Mouse (Mus musculus) neutrophil, adult 5-6 weeks (primary cell): ENCODE measurements around the gene Osbpl9. TPM values are rescaled to one million over a fixed set of nuclear protein-coding genes. Genes with fewer than 3 reads are reported as not detected.

Experiments used
- ATAC-seq: fragments of 151-379, 151-347 bp; 2 replicates; pipeline ENCODE4 v1.8.0; 2017; ENCODE audit warnings: mild to moderate bottlenecking, moderate TSS enrichment; ENCODE audit not compliant: insufficient number of reproducible peaks, poor library complexity, low FRiP score, severe bottlenecking; ENCODE audit errors: extremely low read depth
- total RNA-seq: library from RNA; stranded (forward); fragments of 200-1000 nt; gene quantifications from 2 replicates; pipeline ENCODE4 v1.2.3, GENCODE M21; 2017

Gene Osbpl9
- total RNA-seq: 328 and 343 TPM in 2 replicates

GRCm38 (mm10) chr4:109201582-109202424, at the start of gene Osbpl9:
Gene Osbpl9, minus strand, starts transcription at chr4:109202272.
- ATAC-seq: peak; percentile 97

DNA sequence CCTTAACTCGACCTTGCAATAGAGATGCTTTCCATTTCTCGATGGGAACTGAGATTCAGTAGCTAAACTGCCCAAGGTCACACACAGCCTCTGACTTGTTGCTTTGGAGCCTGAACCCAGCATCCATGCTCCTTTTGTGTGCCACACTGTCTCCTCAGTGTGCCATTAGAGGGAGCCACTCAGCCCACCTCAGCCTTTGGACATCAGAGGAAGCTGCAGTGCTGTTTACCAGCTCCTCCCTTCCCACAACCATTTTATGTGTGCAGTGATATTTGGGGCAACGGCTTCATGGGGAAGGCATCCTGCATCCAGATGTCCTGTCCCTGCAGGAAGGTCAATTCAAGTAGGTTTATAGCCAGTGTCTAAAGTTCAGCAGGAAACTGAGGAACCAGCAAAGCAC, 49.5 kb upstream of the Osbpl9 start:
- peak; percentile 41; the same call in 1 of the 2 replicates for ATAC-seq

- no peak for ATAC-seq
Observed at GRCm38 (mm10) chr4:109245016-109245620, 43.0 kb upstream of the Osbpl9 start.

- no peak for ATAC-seq
Observed at GRCm38 (mm10) chr4:109244506-109244905, 42.4 kb upstream of the Osbpl9 start.

DNA sequence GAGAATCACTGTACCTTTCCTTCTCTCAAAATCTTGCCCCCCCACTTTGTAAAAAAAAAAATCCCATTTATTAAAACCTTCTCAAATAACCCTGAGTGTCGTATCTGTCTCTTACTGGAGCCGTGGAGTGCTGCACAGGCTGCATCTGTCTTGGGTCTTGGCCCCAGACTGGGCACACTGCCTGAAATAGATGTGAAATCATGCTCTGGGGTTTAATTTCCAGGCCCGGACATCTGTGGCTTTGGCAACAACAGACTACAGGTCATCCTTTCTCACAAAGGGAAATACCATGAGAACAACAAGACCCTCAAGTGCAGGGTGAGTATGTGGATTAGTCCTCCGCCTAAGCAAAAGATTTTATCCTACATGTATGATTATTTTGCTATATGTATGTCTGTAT, 39.9 kb upstream of the Osbpl9 start:
- no peak for ATAC-seq

- no peak for ATAC-seq
Observed at GRCm38 (mm10) chr4:109241221-109241620, 39.1 kb upstream of the Osbpl9 start.

DNA sequence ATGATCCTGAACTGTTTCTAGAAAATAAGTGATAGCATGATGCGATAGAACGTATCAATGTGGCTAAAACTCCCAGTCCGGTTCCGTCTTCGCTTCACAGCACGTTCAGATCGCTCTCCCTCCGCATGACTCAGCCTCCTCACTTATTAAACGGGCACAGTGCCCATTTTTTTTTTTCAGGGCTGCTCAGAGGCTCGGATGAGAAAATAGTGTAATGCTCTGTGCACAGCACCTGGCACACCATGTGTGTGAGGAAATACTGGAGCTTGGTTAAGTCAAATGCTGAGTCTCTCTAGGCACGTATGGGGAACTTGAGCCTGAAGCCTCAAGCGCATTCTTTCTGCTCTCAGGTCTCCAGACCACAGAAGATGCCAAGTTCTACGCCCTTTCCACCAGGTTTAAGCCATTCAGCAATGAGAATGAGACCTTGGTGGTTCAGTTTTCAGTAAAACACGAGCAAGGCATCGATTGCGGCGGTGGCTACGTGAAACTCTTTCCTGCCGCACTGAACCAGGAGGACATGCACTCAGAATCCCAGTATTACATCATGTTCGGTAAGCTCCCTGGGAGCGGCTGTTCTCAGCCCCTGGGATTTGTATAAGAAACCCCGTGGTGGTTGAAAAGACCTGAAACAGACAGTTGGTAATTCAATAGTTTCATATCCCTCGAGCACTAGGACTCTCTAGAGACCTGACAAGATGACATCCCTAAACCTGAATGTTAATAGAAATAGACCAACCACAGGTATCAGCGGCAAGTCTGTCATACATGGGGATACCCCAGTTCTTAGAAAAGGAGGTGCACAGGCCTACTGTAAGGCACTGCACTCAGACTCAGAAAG, 36.6 kb upstream of the Osbpl9 start:
- no peak for ATAC-seq

DNA sequence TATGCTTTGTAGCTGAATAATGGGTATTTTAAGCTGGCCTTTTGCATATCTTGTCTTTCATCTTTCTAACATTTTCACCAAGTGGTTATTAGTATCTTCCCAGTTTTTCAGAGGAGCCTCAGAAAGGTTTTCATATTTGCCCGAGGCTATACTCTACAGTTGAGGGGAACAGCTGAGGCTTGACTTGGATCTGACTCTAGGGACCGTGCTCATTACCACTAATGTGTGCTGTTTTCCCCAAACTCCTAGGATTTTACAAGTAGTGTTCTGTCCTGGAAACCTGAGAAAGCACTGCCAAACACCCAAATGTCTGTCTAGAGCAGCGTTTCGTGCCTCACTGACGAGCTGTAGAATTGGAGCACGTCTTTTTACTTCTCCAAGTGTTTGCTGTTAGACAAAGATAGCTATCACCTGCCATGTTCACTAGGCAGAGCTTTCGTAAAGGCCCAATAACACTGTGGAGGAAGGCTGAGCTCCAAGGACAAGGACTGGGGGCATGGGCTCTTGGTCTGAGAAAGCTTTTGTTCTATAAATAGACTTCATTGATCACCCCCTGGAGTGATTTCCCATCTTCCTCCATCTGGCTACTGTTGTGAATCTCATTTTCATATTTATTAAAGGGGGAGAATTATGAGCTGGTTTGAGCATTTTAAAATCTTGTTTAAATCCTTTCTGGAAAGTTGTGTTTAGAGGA, 34.3 kb upstream of the Osbpl9 start:
- ATAC-seq: no peak

DNA sequence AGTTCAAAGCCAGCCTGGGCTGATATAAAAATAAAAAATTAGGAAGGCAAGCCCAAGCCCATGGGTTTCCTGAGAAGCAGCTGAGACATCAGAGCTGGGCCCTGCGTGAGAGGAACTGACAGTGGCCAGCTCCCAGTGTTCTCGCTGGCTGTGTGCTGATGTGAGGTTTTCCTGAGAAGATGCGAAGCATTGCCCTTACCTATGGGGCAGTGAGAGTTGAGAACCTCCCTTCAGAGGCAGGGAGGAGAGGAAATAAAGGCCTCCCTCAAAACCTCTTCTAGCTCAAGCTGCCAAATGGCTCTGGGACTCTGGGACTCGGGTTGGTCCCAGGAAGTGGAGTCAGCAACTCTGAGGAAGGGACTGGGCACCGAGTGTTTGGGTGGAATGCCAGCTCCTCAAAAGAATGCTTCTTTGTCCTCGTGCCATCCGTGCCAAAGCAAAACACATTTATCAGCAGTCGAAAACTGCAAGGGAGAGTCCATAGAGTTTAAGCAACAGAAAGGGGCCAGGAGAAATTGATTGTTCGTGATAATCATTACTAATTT, 32.8 kb upstream of the Osbpl9 start:
- no peak for ATAC-seq

- no peak for ATAC-seq
Observed at GRCm38 (mm10) chr4:109234185-109234584, 32.1 kb upstream of the Osbpl9 start, which contains the start of gene Calr4. Gene Calr4, plus strand, starts transcription at chr4:109234485.

DNA sequence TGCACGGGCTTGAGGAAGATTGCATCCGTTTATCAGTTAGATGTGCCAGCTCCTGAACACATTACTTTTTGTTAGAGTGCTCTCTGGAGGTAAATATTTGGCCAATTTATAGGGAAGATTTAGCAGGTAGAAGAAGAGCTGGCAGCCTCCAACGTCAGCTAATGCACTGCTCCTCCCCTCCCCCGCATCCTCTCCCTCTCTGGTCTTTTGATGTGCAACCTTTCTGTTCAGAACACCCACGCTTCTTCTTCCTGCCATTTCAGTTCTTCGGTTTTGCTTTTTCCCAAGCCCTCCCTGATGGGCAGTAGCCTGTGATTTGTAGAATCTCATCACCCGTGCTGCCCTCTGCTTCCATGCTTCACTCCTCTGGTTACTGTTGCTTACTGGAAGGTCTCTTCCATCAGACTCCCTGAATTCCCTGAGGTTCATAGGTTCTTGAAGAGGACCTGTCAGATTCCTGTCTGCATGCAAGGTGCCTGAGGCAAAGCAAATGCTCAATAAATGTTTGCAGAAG, 27.8 kb upstream of the Osbpl9 start:
- no peak for ATAC-seq

- no peak for ATAC-seq
Observed at GRCm38 (mm10) chr4:109226071-109226470, 24.0 kb upstream of the Osbpl9 start.

DNA sequence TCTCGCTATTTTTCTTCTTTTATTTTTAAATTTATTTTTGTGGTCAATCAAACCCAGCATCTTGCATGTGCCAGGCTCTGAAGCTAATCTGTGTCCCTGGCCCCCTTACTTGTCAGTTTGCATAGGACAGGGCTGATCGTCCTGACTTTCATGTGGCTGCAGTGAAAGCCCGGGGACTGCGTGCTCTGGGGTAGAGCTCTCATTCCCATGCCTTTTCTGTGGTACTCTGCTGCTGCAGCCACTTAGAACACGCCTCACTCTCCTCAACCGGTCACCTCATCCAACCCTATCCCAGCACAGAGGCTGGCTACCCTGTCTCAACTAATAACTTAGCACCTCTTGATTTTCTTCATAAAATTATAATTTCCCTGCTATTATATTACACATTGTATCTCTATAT, 23.5 kb upstream of the Osbpl9 start:
- ATAC-seq: no peak

DNA sequence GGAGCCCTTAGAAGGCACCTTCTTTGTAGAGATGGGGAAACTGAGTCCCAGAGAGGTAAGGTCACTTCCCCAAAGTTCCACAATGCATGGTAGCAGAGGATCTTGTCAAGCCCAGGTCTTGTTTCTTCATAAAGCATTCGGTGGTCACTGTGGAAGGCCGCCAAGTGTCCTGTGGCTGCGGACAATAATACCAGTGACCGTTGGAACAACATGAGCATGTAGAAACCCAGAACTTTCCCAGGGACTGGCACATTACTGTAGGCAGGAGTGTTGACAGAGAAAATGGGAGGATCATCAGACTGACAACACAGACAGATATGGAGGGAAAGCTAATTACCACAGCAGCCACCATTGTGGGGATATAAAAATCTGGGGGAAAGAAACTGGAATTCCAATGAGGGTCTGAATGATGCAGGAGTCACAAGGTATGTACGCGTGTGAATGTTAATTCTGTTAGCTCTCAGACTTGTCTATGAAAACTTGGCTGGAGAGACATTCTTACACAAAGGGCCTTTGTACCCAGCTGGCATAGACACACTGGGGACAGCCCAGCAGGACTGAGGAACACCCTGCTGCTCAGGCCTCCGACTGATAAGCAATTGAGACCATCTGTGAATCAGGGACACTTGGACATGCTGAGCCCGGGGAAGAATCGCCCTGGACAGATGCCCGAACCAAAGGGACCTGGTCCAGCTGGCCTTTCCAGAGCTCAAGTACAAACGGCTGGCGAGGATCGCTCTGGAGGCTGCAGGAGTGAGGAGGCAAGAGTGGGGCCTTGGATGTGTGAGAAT, 22.9 kb upstream of the Osbpl9 start:
- no peak for ATAC-seq

- no peak for ATAC-seq
Observed at GRCm38 (mm10) chr4:109222001-109222400, 19.9 kb upstream of the Osbpl9 start.

- ATAC-seq: no peak
Observed at GRCm38 (mm10) chr4:109220441-109220940, 18.4 kb upstream of the Osbpl9 start.

DNA sequence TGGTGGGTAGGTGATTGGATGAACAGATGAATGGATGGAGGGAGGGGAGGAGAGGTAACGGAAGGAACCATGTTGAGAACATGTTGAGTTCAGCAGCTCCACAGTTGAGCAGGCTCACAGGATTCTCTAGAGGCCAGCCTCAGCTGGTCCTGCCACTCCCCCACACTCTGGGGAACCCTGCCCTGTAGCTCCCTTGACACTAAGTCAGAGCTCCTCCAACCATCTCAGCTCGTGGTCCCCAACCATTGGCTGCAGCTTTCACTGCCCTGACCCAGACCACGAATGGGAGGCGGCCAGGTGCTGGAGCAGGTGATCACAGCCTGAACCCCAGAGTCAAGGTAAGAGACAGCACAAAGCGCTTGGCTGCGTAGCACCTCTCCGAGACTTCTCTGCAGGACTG, 15.9 kb upstream of the Osbpl9 start:
- ATAC-seq: no peak

GRCm38 (mm10) chr4:109213986-109214385, 11.9 kb upstream of the Osbpl9 start:
- peak; percentile 88 for ATAC-seq
